Mouse (Mus musculus): Measurements from ENCODE around the gene Tbc1d1.

The Tbc1d1 gene

DNA sequence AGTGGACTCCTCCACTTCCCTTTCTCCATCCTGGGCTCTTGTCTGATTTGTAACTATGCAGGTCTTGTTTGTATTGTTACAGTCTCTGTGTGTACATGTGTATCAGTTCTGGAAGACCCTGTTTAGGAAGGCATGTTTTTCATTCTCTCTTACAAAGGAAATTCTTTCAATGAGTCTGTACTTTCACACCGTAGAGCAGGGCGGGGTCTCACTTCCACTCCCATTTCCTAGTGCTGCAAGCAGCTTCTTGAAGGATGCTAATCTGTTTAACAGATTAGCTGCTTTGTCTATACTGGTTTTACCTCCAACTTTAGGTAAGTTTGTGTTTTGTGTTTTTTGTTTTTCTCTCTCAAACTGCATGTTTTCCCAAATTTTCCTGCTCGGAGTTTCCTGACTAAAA, 230.9 kb downstream of the Tbc1d1 start:
- 70% methylated on average over 3 of the region's 3 CpGs for WGBS

DNA sequence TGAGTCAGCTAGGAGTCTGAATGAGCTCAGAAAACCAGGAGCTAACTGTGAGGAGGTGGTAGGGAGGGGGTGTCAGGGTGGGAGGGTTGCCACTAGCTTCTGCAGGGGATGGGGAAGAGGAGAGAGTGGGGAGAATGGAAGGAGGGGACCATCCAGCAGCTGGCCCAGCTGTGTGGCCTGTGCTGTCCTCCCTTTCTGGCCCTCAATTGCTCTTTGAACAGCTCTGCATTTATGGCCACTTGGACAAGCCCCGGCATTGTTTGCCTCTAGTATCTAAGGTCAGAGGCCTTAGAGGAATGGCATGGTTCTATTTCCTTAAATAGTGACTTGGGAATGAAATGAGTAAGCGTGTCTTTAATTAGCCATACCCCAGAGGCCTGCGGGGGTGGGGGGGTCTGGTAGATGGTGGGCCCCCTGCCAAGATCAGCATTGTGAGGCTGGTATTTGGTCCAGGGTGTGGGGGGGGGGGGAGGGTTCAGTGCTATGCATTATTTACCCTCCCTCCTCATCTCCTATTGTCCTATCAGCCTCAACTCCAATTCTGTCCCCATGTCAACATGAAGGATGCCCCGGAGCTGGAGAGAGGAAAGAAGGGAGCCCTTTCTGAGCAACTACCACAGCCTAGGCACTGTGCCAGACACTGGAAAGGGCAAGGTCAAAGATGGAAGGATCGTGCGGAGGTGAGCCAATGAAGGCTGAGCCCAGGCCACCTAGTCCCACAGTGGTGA, 233.3 kb downstream of the Tbc1d1 start:
- WGBS, result 25% methylated on average over 6 of the region's 6 CpGs

GRCm38 (mm10) chr5:64391346-64391745, 235.2 kb downstream of the Tbc1d1 start:
- 76% methylated on average over 4 of the region's 4 CpGs for WGBS

- 79% methylated on average over 8 of the region's 8 CpGs for WGBS
Measured at GRCm38 (mm10) chr5:64392426-64393020, 236.4 kb downstream of the Tbc1d1 start.

DNA sequence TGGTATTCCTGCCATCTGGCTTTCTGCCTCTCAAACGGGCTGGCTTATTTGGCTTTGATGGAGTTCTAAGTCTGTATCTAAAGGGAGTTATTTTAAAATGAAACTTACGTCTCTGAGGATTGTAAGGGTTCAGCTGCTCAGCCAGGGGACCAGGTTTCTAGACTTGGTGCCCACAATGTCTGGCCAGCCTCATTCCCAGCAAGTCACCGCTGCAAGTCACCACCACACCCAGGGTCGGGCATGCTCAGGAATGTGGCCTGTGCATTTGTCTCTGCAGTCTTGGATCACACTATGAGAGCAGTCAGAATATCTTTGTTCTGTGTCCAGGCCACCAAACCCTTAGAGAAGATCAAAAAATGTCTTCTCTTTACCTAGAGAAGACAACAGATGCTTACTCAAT, 237.4 kb downstream of the Tbc1d1 start:
- 71% methylated on average over 4 of the region's 4 CpGs for WGBS

GRCm38 (mm10) chr5:64398155-64398554, 242.1 kb downstream of the Tbc1d1 start:
- 92% methylated on average over 13 of the region's 13 CpGs for WGBS

GRCm38 (mm10) chr5:64400742-64401141, 244.6 kb downstream of the Tbc1d1 start:
- WGBS, result over 99% methylated on average over 4 of the region's 4 CpGs
